Mouse (Mus musculus): ENCODE data around the gene Cux1.

GRCm38 (mm10) chr5:136353114-136353513 is 214.2 kb downstream of the Cux1 start:
- TF ChIP-seq CTCF (IDR thresholded peaks at IDR 0.05; ENCODE audit: borderline replicate concordance, control insufficient read depth, extremely low read depth, insufficient read depth, low read length, poor library complexity) (no peak), POLR2A (IDR thresholded peaks at IDR 0.05; ENCODE audit: control insufficient read depth, extremely low read depth, insufficient read depth, low read length, poor library complexity) (no peak)
